Mouse (Mus musculus) ES-Bruce4 (cell line): ENCODE data around the gene Fads2.

Experiments used
- CTCF ChIP-seq: IDR thresholded peaks from one replicate; pipeline ENCODE4 v1.8.1; 2011; ENCODE audit warnings: low read depth, low read length
- EP300 ChIP-seq: IDR thresholded peaks from 2 replicates; pipeline ENCODE4 v1.6.1; 2011; ENCODE audit warnings: low read depth, low read length; ENCODE audit not compliant: insufficient read depth

- TF ChIP-seq CTCF (no peak), EP300 (no peak)
Measured at GRCm38 (mm10) chr19:10058352-10058825, 43.2 kb downstream of the Fads2 start.
